Mouse (Mus musculus): ENCODE data around the gene Tnfrsf18.

The Tnfrsf18 gene

DNA sequence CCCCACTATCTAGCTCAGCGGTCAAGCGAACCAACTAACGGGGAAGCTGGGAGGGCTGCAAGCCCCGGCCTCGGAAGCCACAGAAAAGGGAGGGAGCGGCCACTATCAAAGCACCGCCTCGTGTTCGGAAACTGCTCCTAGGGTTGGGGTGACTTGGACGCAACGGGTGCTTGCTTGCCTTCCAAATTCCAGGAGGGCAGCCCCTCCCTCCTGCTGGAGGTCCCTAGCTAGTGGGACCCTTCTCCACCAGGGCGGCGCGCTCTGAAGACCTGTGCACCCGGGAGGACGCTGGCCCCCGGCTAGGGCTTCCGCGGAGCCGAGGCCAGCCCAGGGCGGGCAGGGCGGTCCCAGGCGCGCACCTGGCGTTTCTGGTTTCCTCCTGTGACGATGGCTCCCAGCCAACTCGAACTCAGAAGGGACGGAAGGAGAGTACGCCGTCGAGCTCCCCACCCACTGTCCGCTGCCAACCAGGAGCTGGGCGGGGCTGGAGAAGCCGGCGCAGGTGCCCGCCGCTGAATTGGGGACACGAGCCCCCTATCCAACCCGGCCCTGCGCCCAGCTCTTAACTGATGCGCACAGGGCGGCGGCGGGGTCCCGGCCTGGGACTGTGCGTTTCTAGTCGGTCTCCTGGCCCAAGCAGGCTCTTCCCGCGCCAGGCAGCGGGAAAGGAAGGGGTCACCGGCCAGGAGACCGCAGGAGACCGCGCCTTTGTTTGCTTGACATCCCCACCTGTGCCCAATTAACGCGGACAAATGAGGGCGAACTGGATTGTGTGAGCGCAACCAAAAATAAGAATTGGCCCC lies 51.7 kb downstream of the Tnfrsf18 start:
- no peak for DNase-seq
